ENCODE assay signal across 21 mouse cellular contexts in genomic region chr19:60325612-60326011, GRCm38 (mm10).
"Had no signal": no experiment of that assay in that cellular context is flagged by ENCODE, and none has a peak within 500 bp of the region (broad histone marks: within the 10 kb centered on the region; RNA-seq: fewer than 3 reads in every experiment).

No protein-coding gene starts in this region.

- H3K4me2 ChIP-seq: heart, embryonic 12.5 days; hindbrain, embryonic 12.5 days; intestine, embryonic 15.5 days; limb, embryonic 12.5 days; liver, embryonic 13.5 days had no signal

- DNase-seq: gastrocnemius, adult 2 months; gastrocnemius, postnatal 10 days; gastrocnemius, postnatal 25 days; heart, adult 18-20 months; heart, postnatal 10 days; heart, postnatal 4 days; kidney, adult 18-20 months; kidney, adult 8-10 months; kidney, postnatal 10 days; kidney, postnatal 25 days; liver, embryonic 13.5 days had no signal

- H3K27ac ChIP-seq: gastrocnemius, adult 2 months; heart, embryonic 10.5 days; hindbrain, embryonic 10.5 days; hindbrain, embryonic 12.5 days; intestine, embryonic 15.5 days; left cerebral cortex, adult 2 months; limb, embryonic 10.5 days; limb, embryonic 12.5 days; liver, embryonic 13.5 days had no signal

- H3K9me3 ChIP-seq: heart, embryonic 10.5 days; heart, embryonic 12.5 days; hindbrain, embryonic 10.5 days; hindbrain, embryonic 12.5 days; intestine, embryonic 15.5 days; limb, embryonic 10.5 days; limb, embryonic 12.5 days; liver, embryonic 13.5 days had no signal

- H3K36me3 ChIP-seq: heart, embryonic 10.5 days; heart, embryonic 12.5 days; hindbrain, embryonic 10.5 days; hindbrain, embryonic 12.5 days; intestine, embryonic 15.5 days; limb, embryonic 10.5 days; limb, embryonic 12.5 days; liver, embryonic 13.5 days had no signal

- H3K9ac ChIP-seq: heart, embryonic 12.5 days; hindbrain, embryonic 12.5 days; intestine, embryonic 15.5 days; limb, embryonic 12.5 days; liver, embryonic 13.5 days had no signal

- ATAC-seq: inflammation-experienced regulatory T-cells, adult 6 months; intestine, embryonic 15.5 days; intestine, postnatal 0 days had no signal

- H3K4me3 ChIP-seq: gastrocnemius, adult 2 months; heart, embryonic 10.5 days; heart, embryonic 12.5 days; hindbrain, embryonic 10.5 days; hindbrain, embryonic 12.5 days; intestine, embryonic 15.5 days; left cerebral cortex, adult 2 months; limb, embryonic 10.5 days; limb, embryonic 12.5 days; liver, embryonic 13.5 days had no signal

- H3K27me3 ChIP-seq: heart, embryonic 12.5 days; hindbrain, embryonic 12.5 days; intestine, embryonic 15.5 days; liver, embryonic 13.5 days had no signal

- H3K4me1 ChIP-seq: heart, embryonic 10.5 days; heart, embryonic 12.5 days; hindbrain, embryonic 10.5 days; hindbrain, embryonic 12.5 days; intestine, embryonic 15.5 days; liver, embryonic 13.5 days had no signal
